Mouse (Mus musculus) skeletal muscle tissue, adult 2 months (tissue): ENCODE data around the gene Zscan10.

ENCODE experiments used
- DNase-seq: peaks from one replicate; pipeline ENCODE4 v3.0.0-alpha.2; 2012; ENCODE audit warnings: low read depth, low spot score

Gene Zscan10

DNA sequence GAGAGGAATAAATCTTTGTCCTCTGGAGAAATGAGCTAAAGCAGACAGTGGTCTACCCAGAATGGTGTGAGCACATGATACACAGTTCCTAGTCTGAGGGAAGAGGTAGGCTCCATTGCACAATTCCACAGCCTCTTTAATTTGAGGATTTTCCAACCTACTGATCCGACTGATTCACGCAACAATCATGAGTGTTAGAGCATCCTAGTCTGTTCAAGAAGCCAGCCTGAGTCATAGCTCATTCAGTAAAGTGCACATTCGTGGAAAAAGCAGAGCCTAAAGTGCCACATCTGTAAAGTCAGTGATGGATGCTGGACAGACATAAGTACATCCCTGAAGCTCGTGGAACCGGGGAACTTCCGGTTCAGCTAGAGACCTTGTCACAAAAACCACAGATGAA is 50.7 kb downstream of the Zscan10 start:
- DNase-seq, result no peak

DNA sequence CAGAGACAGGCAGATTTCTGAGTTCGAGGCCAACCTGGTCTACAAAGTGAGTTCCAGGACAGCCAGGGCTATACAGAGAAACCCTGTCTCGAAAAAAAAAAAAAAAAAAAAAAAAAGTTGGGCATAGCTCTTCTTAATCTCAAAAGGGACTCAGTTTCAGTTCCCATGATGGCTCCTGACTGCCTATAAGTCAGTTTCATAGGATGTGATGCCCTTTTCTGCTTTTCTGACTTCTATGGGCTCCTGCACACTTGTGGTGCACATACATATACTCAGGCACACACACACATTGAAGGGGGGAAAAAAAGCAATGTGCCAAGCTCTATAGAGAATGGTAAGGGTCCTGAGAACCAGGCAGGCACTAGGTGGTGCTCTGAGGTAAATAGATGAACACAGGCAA is 52.7 kb downstream of the Zscan10 start:
- no peak for DNase-seq

GRCm38 (mm10) chr17:23654001-23654400 is 53.3 kb downstream of the Zscan10 start:
- DNase-seq, result no peak

DNA sequence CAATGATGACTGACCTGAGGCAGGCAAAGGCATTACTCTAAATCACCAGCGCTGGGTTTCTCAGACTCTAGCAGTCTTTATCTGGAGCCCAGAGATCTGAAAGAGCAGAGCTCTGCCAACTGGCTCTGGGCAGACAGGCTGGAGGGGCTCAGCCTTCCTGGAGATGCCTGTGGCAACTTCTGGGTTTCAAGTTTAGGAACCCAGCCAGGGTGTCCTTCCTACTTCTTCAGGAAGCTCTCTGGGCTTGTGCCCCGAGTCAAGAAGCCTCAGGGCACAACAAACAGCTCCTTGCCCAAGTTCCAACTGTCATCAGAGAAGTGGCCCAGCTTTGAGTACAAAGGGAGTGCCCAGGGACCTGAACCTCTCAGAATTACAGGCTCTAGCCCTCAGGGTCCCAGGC is 53.8 kb downstream of the Zscan10 start:
- DNase-seq, result no peak

DNA sequence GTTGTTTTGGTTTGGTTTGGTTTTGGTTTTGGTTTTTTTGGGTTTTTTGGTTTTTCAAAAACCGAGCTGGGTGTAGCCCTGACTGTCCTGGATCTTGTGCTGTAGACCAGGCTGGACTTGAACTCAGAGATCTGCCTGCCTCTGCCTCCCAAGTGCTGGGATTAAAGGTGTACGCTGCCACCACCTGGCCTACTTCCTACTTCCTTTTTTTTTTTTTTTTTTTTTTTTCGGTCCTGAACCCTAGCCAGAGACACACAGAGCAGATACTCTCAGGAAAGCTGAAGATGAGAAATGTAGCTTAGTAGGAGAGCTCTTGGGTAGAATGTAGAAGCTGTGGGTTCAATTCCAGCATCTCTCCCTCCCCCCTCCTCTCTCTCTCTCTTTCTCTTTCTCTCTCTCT is 57.8 kb downstream of the Zscan10 start:
- DNase-seq, result no peak

- no peak for DNase-seq
Measured at GRCm38 (mm10) chr17:23660117-23660875, 59.6 kb downstream of the Zscan10 start, which contains the start of gene Bicdl2. Gene Bicdl2, plus strand, starts transcription at chr17:23660506.
